Mouse (Mus musculus): ENCODE measurements around the gene Gm45618.

DNA sequence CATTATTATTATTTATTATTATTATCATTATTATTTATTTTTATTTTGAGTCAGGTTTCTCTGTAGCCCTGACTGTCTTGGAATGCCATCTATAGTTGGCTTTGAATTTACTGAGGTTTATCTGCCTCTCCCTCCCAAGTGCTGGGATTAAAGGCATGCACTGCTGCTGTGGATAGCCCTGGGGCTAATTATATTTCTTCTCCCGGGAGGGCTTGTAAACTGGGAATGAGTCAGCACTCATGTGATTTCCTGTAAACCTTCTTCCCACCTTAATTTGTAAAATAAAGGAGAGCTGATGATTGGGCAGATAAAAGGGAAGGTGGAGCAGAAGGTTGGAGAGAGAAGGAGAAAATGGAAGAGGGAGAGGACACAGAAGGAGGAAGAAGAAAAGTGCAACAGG lies 20.2 kb upstream of the Gm45618 start:
- TF ChIP-seq CTCF (IDR thresholded peaks at IDR 0.05; ENCODE audit: extremely low read depth, insufficient read depth, low read length): no peak
- TF ChIP-seq POLR2A (IDR thresholded peaks at IDR 0.05; ENCODE audit: extremely low read depth, insufficient read depth, low read length): no peak

Data from cortical plate, adult 2 months (tissue).